Mouse (Mus musculus): ENCODE measurements around the gene Ano6.
"Not testable (repeated sequence)": the region's sequence is repeated elsewhere in the genome, so short reads cannot be mapped to it uniquely, and the experiment has no call there.

- TF ChIP-seq POLR2A (IDR thresholded peaks at IDR 0.05; ENCODE audit: insufficient read depth, low read depth, low read length); CTCF (IDR thresholded peaks at IDR 0.05): not testable (repeated sequence)
Observed at GRCm38 (mm10) chr15:95828018-95828646, 37.5 kb downstream of the Ano6 start.
